ENCODE assay signal across 18 mouse cellular contexts in genomic region chr10:70688881-70689280, GRCm38 (mm10). TPM values are rescaled to one million over a fixed set of nuclear protein-coding genes. Genes with fewer than 3 reads are reported as not detected.
DNase-seq lines count a peak whose midpoint lies in the region; ATAC-seq and TF ChIP-seq lines count a peak whose summit lies in the region.
"Had no signal": no experiment of that assay in that cellular context is flagged by ENCODE, and none has a peak within 500 bp of the region (broad histone marks: within the 10 kb centered on the region; RNA-seq: fewer than 3 reads in every experiment).

No protein-coding gene starts in this region.

- H3K4me3 ChIP-seq in heart, embryonic 14.5 days (ENCODE audit: control insufficient read depth in 1 of 2, insufficient read depth in 1 of 2, low read depth in 1 of 2, low read length in 2 of 2), result no peak overlapping the region
- no peak overlapping the region for H3K4me3 ChIP-seq in heart, embryonic 11.5 days (ENCODE audit: low read depth, low read length)
- H3K4me3 ChIP-seq in limb, embryonic 14.5 days (replicated peaks; ENCODE audit: low read length), result no peak overlapping the region
- H3K4me3 ChIP-seq in limb, embryonic 10.5 days, result no peak overlapping the region
- no peak overlapping the region for H3K4me3 ChIP-seq in stomach, postnatal 0 days (ENCODE audit: low read depth, low read length)
- H3K4me3 ChIP-seq: hindbrain, embryonic 13.5 days; megakaryocyte, embryonic 14.5 days; stomach, embryonic 15.5 days had no signal

- no peak for TF ChIP-seq EP300 in stomach, postnatal 0 days (optimal IDR thresholded peaks at IDR 0.05)

- no peak overlapping the region; a peak in 1 of 4 replicates for H3K27ac ChIP-seq in heart, embryonic 14.5 days (replicated peaks in 1 of 2; ENCODE audit: control insufficient read depth in 1 of 2, insufficient read depth in 1 of 2, low read depth in 2 of 2, low read length in 2 of 2)
- no peak overlapping the region for H3K27ac ChIP-seq in heart, embryonic 11.5 days (ENCODE audit: low read depth, low read length)
- no peak overlapping the region for H3K27ac ChIP-seq in limb, embryonic 14.5 days (replicated peaks; ENCODE audit: low read depth, low read length)
- H3K27ac ChIP-seq in limb, embryonic 10.5 days, result no peak overlapping the region
- no peak overlapping the region for H3K27ac ChIP-seq in stomach, postnatal 0 days (replicated peaks)
- H3K27ac ChIP-seq: hindbrain, embryonic 13.5 days; liver, embryonic 14.5 days; stomach, embryonic 15.5 days had no signal

- WGBS in heart, embryonic 14.5 days, result 46% methylated on average over 8 of the region's 8 CpGs
- WGBS in heart, embryonic 11.5 days (ENCODE audit: insufficient replicate concordance), result 49% methylated on average over 8 of the region's 8 CpGs
- 67% methylated on average over 8 of the region's 8 CpGs for WGBS in limb, embryonic 14.5 days
- WGBS in limb, embryonic 10.5 days, result 80% methylated on average over 8 of the region's 8 CpGs
- WGBS in stomach, postnatal 0 days, result 49% methylated on average over 8 of the region's 8 CpGs

- H3K27me3 ChIP-seq in heart, embryonic 14.5 days (ENCODE audit: control insufficient read depth, insufficient read depth, low read length), result no peaks in the 10 kb centered on the region
- no peaks in the 10 kb centered on the region for H3K27me3 ChIP-seq in heart, embryonic 11.5 days (ENCODE audit: control insufficient read depth, insufficient read depth, low read length)
- no peaks in the 10 kb centered on the region for H3K27me3 ChIP-seq in limb, embryonic 14.5 days (ENCODE audit: control insufficient read depth, insufficient read depth, low read length)
- no peaks in the 10 kb centered on the region for H3K27me3 ChIP-seq in limb, embryonic 10.5 days (ENCODE audit: low read depth, poor library complexity, severe bottlenecking)
- no peaks in the 10 kb centered on the region for H3K27me3 ChIP-seq in stomach, postnatal 0 days (ENCODE audit: control insufficient read depth, insufficient read depth, low read length)
- H3K27me3 ChIP-seq: hindbrain, embryonic 13.5 days; megakaryocyte, embryonic 14.5 days; stomach, embryonic 15.5 days had no signal

- H3K9me3 ChIP-seq in heart, embryonic 14.5 days (ENCODE audit: control insufficient read depth, low read length), result 0 out of 2 replicates have a peak, but pooled peaks cover 4% of the 10 kb centered on the region
- H3K9me3 ChIP-seq in heart, embryonic 11.5 days (replicated peaks; ENCODE audit: control insufficient read depth, low read length), result no peaks in the 10 kb centered on the region
- no peaks in the 10 kb centered on the region for H3K9me3 ChIP-seq in limb, embryonic 14.5 days (ENCODE audit: control insufficient read depth, low read length)
- no peaks in the 10 kb centered on the region for H3K9me3 ChIP-seq in limb, embryonic 10.5 days (replicated peaks)
- no peaks in the 10 kb centered on the region for H3K9me3 ChIP-seq in stomach, postnatal 0 days (ENCODE audit: control insufficient read depth, low read length)
- H3K9me3 ChIP-seq: hindbrain, embryonic 13.5 days; stomach, embryonic 15.5 days had no signal

- TF ChIP-seq CTCF in stomach, postnatal 0 days (IDR thresholded peaks at IDR 0.05; ENCODE audit: low read depth), result no peak

- TF ChIP-seq POLR2A in limb, embryonic 14.5 days (IDR thresholded peaks at IDR 0.05; ENCODE audit: borderline replicate concordance, extremely low read depth, insufficient read depth, insufficient read length), result no peak

- DNase-seq in limb, embryonic 14.5 days (ENCODE audit: low spot score), result peak; percentile 10
- DNase-seq in limb, embryonic 10.5 days (ENCODE audit: low spot score), result no peak
- DNase-seq in testis, postnatal 10 days (ENCODE audit: low spot score), result peak; percentile 48
- DNase-seq in testis, postnatal 14 days (ENCODE audit: low spot score), result no peak
- no peak for DNase-seq in stomach, postnatal 0 days (ENCODE audit: low spot score)
- no peak for DNase-seq in frontal cortex, adult 2 months (ENCODE audit: extremely low spot score in 1 of 2, low spot score in 1 of 2)
- DNase-seq: cerebellum, adult 11-12 months; kidney, adult 18-20 months; left cerebral cortex, postnatal 4 days; thymus, postnatal 4 days had no signal

- 0 out of 2 replicates have a peak overlapping the region, but pooled peaks have one; percentile 2 for H3K4me2 ChIP-seq in heart, embryonic 14.5 days (ENCODE audit: low read length)
- H3K4me2 ChIP-seq in heart, embryonic 11.5 days, result no peak overlapping the region
- H3K4me2 ChIP-seq in limb, embryonic 14.5 days (replicated peaks; ENCODE audit: low read depth, low read length, severe bottlenecking), result no peak overlapping the region
- H3K4me2 ChIP-seq in stomach, postnatal 0 days (replicated peaks; ENCODE audit: low read depth), result no peak overlapping the region
- H3K4me2 ChIP-seq: hindbrain, embryonic 13.5 days; stomach, embryonic 15.5 days had no signal

- ATAC-seq in heart, embryonic 14.5 days (ENCODE audit: insufficient number of reproducible peaks, insufficient read depth, low FRiP score, low read depth), result no peak
- no peak for ATAC-seq in heart, embryonic 11.5 days (replicated peaks; ENCODE audit: insufficient number of reproducible peaks, low FRiP score, low TSS enrichment)
- no peak for ATAC-seq in limb, embryonic 14.5 days (ENCODE audit: low FRiP score, low read depth)
- peak; percentile 29; the same call in 1 of the 2 replicates for ATAC-seq in stomach, postnatal 0 days (ENCODE audit: low FRiP score, low TSS enrichment)
- ATAC-seq: activated CD4-positive, CD25-positive, alpha-beta regulatory T cell, adult 4 months; CD4-positive, CD25-positive, alpha-beta regulatory T cell, adult 4 months had no signal

- peaks cover 4 to 7% of the 10 kb centered on the region in 2 experiments; a peak in 3 of 4 replicates for H3K4me1 ChIP-seq in heart, embryonic 14.5 days (ENCODE audit: control insufficient read depth in 2 of 2, insufficient read depth in 2 of 2, low read length in 2 of 2)
- H3K4me1 ChIP-seq in heart, embryonic 11.5 days (ENCODE audit: control insufficient read depth, insufficient read depth, low read length), result no peaks in the 10 kb centered on the region
- H3K4me1 ChIP-seq in limb, embryonic 14.5 days (ENCODE audit: control insufficient read depth, insufficient read depth, low read length), result 0 out of 2 replicates have a peak, but pooled peaks cover 2% of the 10 kb centered on the region
- H3K4me1 ChIP-seq in limb, embryonic 10.5 days, result peaks cover 11% of the 10 kb centered on the region
- H3K4me1 ChIP-seq in stomach, postnatal 0 days (replicated peaks; ENCODE audit: control insufficient read depth, insufficient read depth), result no peaks in the 10 kb centered on the region; the same call in 1 of the 2 replicates
- H3K4me1 ChIP-seq: megakaryocyte, embryonic 14.5 days; stomach, embryonic 15.5 days had no signal

- H3K9ac ChIP-seq in heart, embryonic 14.5 days (ENCODE audit: low read length), result no peak overlapping the region
- H3K9ac ChIP-seq in heart, embryonic 11.5 days (ENCODE audit: low read depth, low read length), result no peak overlapping the region
- no peak overlapping the region for H3K9ac ChIP-seq in limb, embryonic 14.5 days (ENCODE audit: low read depth, low read length, severe bottlenecking)
- H3K9ac ChIP-seq in stomach, postnatal 0 days (ENCODE audit: low read length), result no peak overlapping the region
- H3K9ac ChIP-seq: hindbrain, embryonic 13.5 days; liver, embryonic 14.5 days; stomach, embryonic 15.5 days had no signal

- H3K36me3 ChIP-seq in heart, embryonic 14.5 days (ENCODE audit: control insufficient read depth, insufficient read depth, low read length), result no peaks in the 10 kb centered on the region
- no peaks in the 10 kb centered on the region for H3K36me3 ChIP-seq in heart, embryonic 11.5 days (ENCODE audit: control insufficient read depth, insufficient read depth, low read length)
- H3K36me3 ChIP-seq in limb, embryonic 14.5 days (ENCODE audit: control insufficient read depth, insufficient read depth, low read length), result no peaks in the 10 kb centered on the region
- H3K36me3 ChIP-seq in limb, embryonic 10.5 days, result no peaks in the 10 kb centered on the region
- no peaks in the 10 kb centered on the region for H3K36me3 ChIP-seq in stomach, postnatal 0 days (ENCODE audit: control insufficient read depth, insufficient read depth, low read length)
- H3K36me3 ChIP-seq: hindbrain, embryonic 13.5 days; stomach, embryonic 15.5 days had no signal

RNA-seq across cellular contexts. Expression of gene Phyhipl, which starts 33.1 kb away (rescaled TPM):
- polyA plus RNA-seq in heart, embryonic 14.5 days (2014; fragmentation: Nextera tagmentation; extraction: Ambion mirVana), result 1.0 and 1.3 TPM in 2 replicates
- polyA plus RNA-seq in heart, embryonic 11.5 days (2014; fragmentation: Nextera tagmentation; extraction: Ambion mirVana), result 1.3 and 2.6 TPM in 2 replicates
- 1.4 TPM in 2 replicates for polyA plus RNA-seq in limb, embryonic 14.5 days (2012; rRNA removed)
- polyA plus RNA-seq in limb, embryonic 14.5 days (2014; fragmentation: Nextera tagmentation; extraction: Ambion mirVana), result 1.5 and 2.3 TPM in 2 replicates
- polyA plus RNA-seq in limb, embryonic 10.5 days (2016; fragmentation: Nextera tagmentation; extraction: Ambion mirVana), result 2.0 and 2.8 TPM in 2 replicates
- polyA plus RNA-seq in stomach, postnatal 0 days (2015; fragmentation: Nextera tagmentation; extraction: Ambion mirVana), result 3.5 and 4.2 TPM in 2 replicates
- 179 and 194 TPM in 2 replicates for polyA plus RNA-seq in frontal cortex, adult 2 months (2012; rRNA removed)
- polyA plus RNA-seq: activated CD4-positive, CD25-positive, alpha-beta regulatory T cell, adult 4 months; CD4-positive, CD25-positive, alpha-beta regulatory T cell, adult 4 months had no signal

Comparison
In these comparisons a context has a peak if more than half of its experiments do, and no peak if none do; other contexts are left out.
1. DNase-seq: peak in limb, embryonic 14.5 days (single experiment) and testis, postnatal 10 days (single experiment); none in limb, embryonic 10.5 days (single experiment), testis, postnatal 14 days (single experiment), stomach, postnatal 0 days (single experiment) and frontal cortex, adult 2 months (0 of 2).
2. RNA of gene Phyhipl, which starts 33.1 kb away (polyA plus RNA-seq): 179 to 194 TPM in frontal cortex, adult 2 months; 3.5 to 4.2 TPM in stomach, postnatal 0 days, 2.0 to 2.8 TPM in limb, embryonic 10.5 days, 1.3 to 2.6 TPM in heart, embryonic 11.5 days, 1.4 to 2.3 TPM in limb, embryonic 14.5 days and 1.0 to 1.3 TPM in heart, embryonic 14.5 days; every median in the first group is over 10 times any median in the second.